Mouse (Mus musculus) thymus, adult 2 months (tissue): Measurements from ENCODE around the gene Bcam. TPM values are rescaled to one million over a fixed set of nuclear protein-coding genes. Genes with fewer than 3 reads are reported as not detected.

Experiments used
- DNase-seq: peaks from one replicate; pipeline ENCODE4 v3.0.0; 2021
- H3K27ac ChIP-seq: fragments of 200-500 bp; 2 replicates; pipeline ENCODE4 v1.5.1; 2012; ENCODE audit warnings: low read length, control low read depth; ENCODE audit not compliant: control insufficient read depth, insufficient read depth
- H3K27me3 ChIP-seq: fragments of 200-500 bp; 2 replicates; pipeline ENCODE4 v1.6.1; 2012; ENCODE audit warnings: mild to moderate bottlenecking, low read length, moderate library complexity, mixed read lengths; ENCODE audit not compliant: control insufficient read depth, insufficient read depth
- H3K36me3 ChIP-seq: fragments of 200-500 bp; 2 replicates; pipeline ENCODE4 v1.6.1; 2012; ENCODE audit warnings: mild to moderate bottlenecking, low read length, moderate library complexity; ENCODE audit not compliant: control insufficient read depth, insufficient read depth
- H3K4me1 ChIP-seq: fragments of 200-500 bp; replicated peaks from 2 replicates; pipeline ENCODE4 v1.6.1; 2012; ENCODE audit warnings: low read length; ENCODE audit not compliant: control insufficient read depth, insufficient read depth
- H3K4me3 ChIP-seq: fragments of 200-500 bp; 2 replicates; pipeline ENCODE4 v1.5.1; 2012; ENCODE audit warnings: mild to moderate bottlenecking, low read length, control low read depth, moderate library complexity; ENCODE audit not compliant: control insufficient read depth, insufficient read depth
- CTCF ChIP-seq: fragments of 200-500 bp; IDR thresholded peaks from 2 replicates; pipeline ENCODE4 v1.5.1; 2012; ENCODE audit warnings: mild to moderate bottlenecking, control low read depth, low read length, moderate library complexity, borderline replicate concordance; ENCODE audit not compliant: control insufficient read depth, poor library complexity, insufficient read depth; ENCODE audit errors: extremely low read depth
- POLR2A ChIP-seq: fragments of 200-500 bp; IDR thresholded peaks from 2 replicates; pipeline ENCODE4 v1.6.1; 2012; ENCODE audit warnings: mild to moderate bottlenecking, low read length, control low read depth, moderate library complexity; ENCODE audit not compliant: control insufficient read depth, poor library complexity, insufficient read depth; ENCODE audit errors: extremely low read depth
- WGBS: fragments of 180-500 bp; shearing (Covaris S2); methylation state at CpG from one replicate; pipeline ENCODE4 v1.1.7; 2018; 5-methylcytosine and 5-hydroxymethylcytosine counted together
- polyA plus RNA-seq: library from polyadenylated mRNA; depleted of rRNA; stranded (reverse); fragments of >200 nt; gene quantifications from 2 replicates; pipeline ENCODE4 v1.2.3, GENCODE M21; 2012

The Bcam gene
- polyA plus RNA-seq, 1 experiment: 55.5 TPM

DNA sequence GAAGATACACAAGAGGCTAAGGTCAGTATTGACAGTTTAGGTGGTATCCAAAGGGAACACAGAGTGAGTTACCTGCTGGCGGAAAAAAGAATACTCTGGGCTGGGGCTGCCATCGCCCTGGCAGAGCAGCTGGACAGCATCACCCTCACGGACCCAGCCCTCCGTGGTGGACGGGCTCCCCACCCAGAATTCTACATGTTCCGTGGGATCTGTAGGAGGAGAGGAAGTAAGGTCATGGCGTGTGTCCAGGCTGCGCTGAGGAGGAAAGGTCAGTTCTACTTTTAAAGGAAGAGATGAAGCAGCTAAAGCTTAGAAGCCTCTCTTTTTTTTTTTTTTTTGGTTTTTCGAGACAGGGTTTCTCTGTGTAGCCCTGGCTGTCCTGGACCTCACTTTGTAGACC lies 6.2 kb downstream of the Bcam start:
- no peaks in the 10 kb centered on the region for H3K36me3 ChIP-seq
- H3K27ac ChIP-seq: no peak overlapping the region
- 92% methylated on average over 9 of the region's 9 CpGs for WGBS

GRCm38 (mm10) chr7:19763829-19764477 lies 6.9 kb downstream of the Bcam start:
- 91% methylated on average over 13 of the region's 13 CpGs for WGBS
- Histone ChIP-seq H3K27me3 (no peaks in the 10 kb centered on the region), H3K36me3 (no peaks in the 10 kb centered on the region), H3K4me1 (no peaks in the 10 kb centered on the region), H3K27ac (no peak overlapping the region), H3K4me3 (no peak overlapping the region)
- DNase-seq: no peak
- no peak for TF ChIP-seq POLR2A
- TF ChIP-seq CTCF: no peak

More for the DNA sequence above, 6.2 kb downstream of the Bcam start:
- no peak for DNase-seq
- TF ChIP-seq CTCF: no peak
- Histone ChIP-seq H3K4me1 (peaks cover 3% of the 10 kb centered on the region), H3K4me3 (no peak overlapping the region), H3K27me3 (no peaks in the 10 kb centered on the region)

GRCm38 (mm10) chr7:19762283-19762682 lies 8.5 kb downstream of the Bcam start:
- WGBS: 93% methylated on average over 11 of the region's 11 CpGs
- Histone ChIP-seq H3K4me1 (no peaks in the 10 kb centered on the region), H3K27me3 (no peaks in the 10 kb centered on the region), H3K36me3 (no peaks in the 10 kb centered on the region), H3K27ac (no peak overlapping the region), H3K4me3 (no peak overlapping the region)
- TF ChIP-seq CTCF (0 out of 2 replicates have a peak, but pooled peaks have one; percentile 9), POLR2A (no peak)
- no peak for DNase-seq

- Histone ChIP-seq H3K4me1 (no peaks in the 10 kb centered on the region), H3K27me3 (no peaks in the 10 kb centered on the region; the same call in 1 of the 2 replicates), H3K27ac (no peak overlapping the region), H3K4me3 (no peak overlapping the region), H3K36me3 (no peaks in the 10 kb centered on the region)
- DNase-seq: no peak
- WGBS: 95% methylated on average over 13 of the region's 13 CpGs
- TF ChIP-seq POLR2A (no peak), CTCF (no peak)
Measured at GRCm38 (mm10) chr7:19760021-19760420, 10.8 kb downstream of the Bcam start.

GRCm38 (mm10) chr7:19758623-19759022 lies 12.2 kb downstream of the Bcam start:
- WGBS: 95% methylated on average over 13 of the region's 13 CpGs
- DNase-seq: no peak
- no peaks in the 10 kb centered on the region for H3K36me3 ChIP-seq
- H3K27me3 ChIP-seq: no peaks in the 10 kb centered on the region; the same call in 1 of the 2 replicates
- H3K27ac ChIP-seq: no peak overlapping the region
- H3K4me3 ChIP-seq: no peak overlapping the region
- TF ChIP-seq CTCF (no peak), POLR2A (no peak)
- no peaks in the 10 kb centered on the region for H3K4me1 ChIP-seq

DNA sequence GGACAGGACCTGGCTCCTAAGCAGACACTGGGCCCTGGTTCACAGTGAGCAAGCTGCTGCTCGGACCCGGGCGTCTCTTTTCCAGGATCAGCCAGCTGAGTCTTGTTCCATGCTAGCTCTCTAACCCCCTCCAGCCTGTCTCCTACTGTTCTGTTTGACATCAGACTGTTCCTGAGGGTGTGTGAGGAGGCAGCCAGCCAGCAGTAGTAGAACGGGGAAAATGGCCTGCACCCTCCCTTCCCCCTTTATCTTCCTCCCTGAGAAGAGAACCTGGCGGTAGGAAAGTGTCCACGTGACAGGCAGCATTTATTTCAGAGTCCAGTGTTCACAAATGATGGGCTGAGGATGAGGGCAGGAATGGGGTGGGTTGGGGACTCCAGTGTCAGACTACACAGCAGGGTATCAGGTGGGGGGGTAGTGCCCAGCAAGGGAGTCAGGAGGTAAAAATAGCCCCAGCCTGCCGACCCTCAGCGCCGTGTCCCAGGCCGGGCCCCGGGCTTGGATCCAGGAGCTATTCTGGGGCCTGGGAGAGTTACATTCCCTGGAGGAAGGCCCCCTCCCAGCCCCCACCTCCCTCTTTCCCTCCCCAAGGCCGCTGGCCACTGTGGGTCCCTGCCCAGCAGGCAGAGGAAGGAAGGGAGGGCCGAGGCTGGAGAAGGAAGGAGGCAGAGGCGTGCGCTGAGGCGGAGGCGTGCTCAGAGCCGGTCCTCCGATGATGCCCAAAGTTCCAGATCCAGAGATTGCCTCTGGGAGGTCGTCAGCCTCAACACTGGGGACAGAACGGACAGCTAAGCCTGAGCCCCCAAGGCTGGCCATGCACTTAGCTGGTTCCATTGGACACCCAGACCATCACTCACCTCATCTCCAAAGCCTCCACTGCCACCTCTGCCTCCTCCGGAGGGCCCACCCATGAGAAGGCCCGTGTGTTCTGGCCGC lies 14.7 kb downstream of the Bcam start:
- H3K27ac ChIP-seq: no peak overlapping the region
- no peak for DNase-seq
- no peaks in the 10 kb centered on the region for H3K36me3 ChIP-seq
- H3K4me1 ChIP-seq: no peaks in the 10 kb centered on the region
- no peak for TF ChIP-seq CTCF
- no peak for TF ChIP-seq POLR2A
- H3K4me3 ChIP-seq: no peak overlapping the region
- WGBS: 41% methylated on average over 24 of the region's 24 CpGs
- no peaks in the 10 kb centered on the region; the same call in 1 of the 2 replicates for H3K27me3 ChIP-seq
